Comparison of ENCODE assay signal across 21 mouse cellular contexts in the genomic region with DNA sequence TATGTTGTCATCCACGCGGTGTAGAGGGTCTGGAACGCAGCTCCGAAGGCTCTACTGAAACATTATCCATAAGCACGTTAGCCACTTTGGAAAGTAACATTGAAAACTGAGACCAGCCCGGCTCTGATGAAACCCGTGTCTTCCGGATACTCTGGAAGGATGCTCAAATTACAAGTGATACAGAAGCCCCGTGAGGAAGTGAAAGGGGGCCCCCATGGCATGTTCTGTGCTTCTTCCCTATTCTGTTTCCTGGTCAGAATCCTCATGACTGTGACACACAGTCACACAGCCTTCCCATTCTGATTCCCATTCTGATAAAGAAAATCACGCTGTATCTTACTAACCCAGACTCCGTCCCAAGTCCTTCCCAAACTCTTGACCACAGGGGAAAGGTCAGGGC.
A peak's percentile ranks its signal among the peaks of the same experiment; 100 is the strongest.
DNase-seq lines count a peak whose midpoint lies in the region; ATAC-seq and TF ChIP-seq lines count a peak whose summit lies in the region.
"Had no signal": no experiment of that assay in that cellular context is flagged by ENCODE, and none has a peak within 500 bp of the region (broad histone marks: within the 10 kb centered on the region; RNA-seq: fewer than 3 reads in every experiment).

No protein-coding gene starts in this region.

- no peak overlapping the region for H3K27ac ChIP-seq in kidney, adult 2 months (ENCODE audit: insufficient read depth, low read depth, low read length)
- H3K27ac ChIP-seq in testis, adult 2 months (ENCODE audit: control insufficient read depth, insufficient read depth, low read depth, low read length), result no peak overlapping the region
- H3K27ac ChIP-seq: embryonic facial prominence, embryonic 12.5 days; forebrain, embryonic 15.5 days; hindbrain, embryonic 13.5 days; limb, embryonic 15.5 days; stomach, postnatal 0 days had no signal

- ATAC-seq in granulocyte monocyte progenitor cell, adult 5-6 weeks (replicated peaks; ENCODE audit: poor library complexity, severe bottlenecking), result peak; percentile 98
- ATAC-seq: forebrain, embryonic 15.5 days; inflammation-experienced regulatory T-cells, adult 6 months; midbrain, embryonic 16.5 days had no signal

- H3K4me3 ChIP-seq in kidney, adult 2 months (ENCODE audit: insufficient read depth, low read depth, low read length), result no peak overlapping the region
- peak overlapping the region; percentile 42; the same call in 1 of the 2 replicates for H3K4me3 ChIP-seq in testis, adult 2 months (ENCODE audit: control insufficient read depth, low read depth, low read length)
- H3K4me3 ChIP-seq: embryonic facial prominence, embryonic 12.5 days; forebrain, embryonic 15.5 days; hindbrain, embryonic 13.5 days; limb, embryonic 15.5 days had no signal

- peak; percentile 8 for DNase-seq in kidney, adult 2 months
- DNase-seq in kidney, adult 8-10 months, result no peak
- no peak for DNase-seq in testis, postnatal 14 days (ENCODE audit: low spot score)
- DNase-seq in cerebellum, postnatal 36 days, result no peak
- no peak for DNase-seq in adrenal gland, adult (ENCODE audit: inconsistent age in 2 of 2, low spot score in 1 of 2)
- no peak for DNase-seq in gastrocnemius, postnatal 36 days
- DNase-seq: adrenal gland, postnatal 10 days; cerebellum, adult 11-12 months; kidney, adult 9 months; kidney, postnatal 25 days; lung, postnatal 10 days; thymus, postnatal 14 days had no signal

- TF ChIP-seq POLR2A in kidney, adult 2 months (IDR thresholded peaks at IDR 0.05; ENCODE audit: low read depth, low read length), result no peak
- no peak for TF ChIP-seq POLR2A in testis, adult 2 months (IDR thresholded peaks at IDR 0.05; ENCODE audit: control insufficient read depth, low read depth, low read length)

- H3K4me1 ChIP-seq in kidney, adult 2 months (ENCODE audit: control insufficient read depth, insufficient read depth, low read length), result no peaks in the 10 kb centered on the region
- no peaks in the 10 kb centered on the region for H3K4me1 ChIP-seq in testis, adult 2 months (ENCODE audit: control insufficient read depth, insufficient read depth, low read length)
- H3K4me1 ChIP-seq: forebrain, embryonic 15.5 days; hindbrain, embryonic 13.5 days; limb, embryonic 15.5 days had no signal

- no peaks in the 10 kb centered on the region for H3K36me3 ChIP-seq in kidney, adult 2 months (ENCODE audit: control insufficient read depth, insufficient read depth, low read length)
- H3K36me3 ChIP-seq in testis, adult 2 months (ENCODE audit: control insufficient read depth, insufficient read depth, low read length), result no peaks in the 10 kb centered on the region
- H3K36me3 ChIP-seq: embryonic facial prominence, embryonic 12.5 days; forebrain, embryonic 15.5 days; hindbrain, embryonic 13.5 days; limb, embryonic 15.5 days had no signal

- no peaks in the 10 kb centered on the region for H3K27me3 ChIP-seq in kidney, adult 2 months (replicated peaks; ENCODE audit: control insufficient read depth, insufficient read depth, low read length)
- no peaks in the 10 kb centered on the region for H3K27me3 ChIP-seq in testis, adult 2 months (ENCODE audit: control insufficient read depth, insufficient read depth, low read length)
- H3K27me3 ChIP-seq: embryonic facial prominence, embryonic 12.5 days; forebrain, embryonic 15.5 days; hindbrain, embryonic 13.5 days; limb, embryonic 15.5 days had no signal

- intact Hi-C loops in gastrocnemius, postnatal 36 days (cut with DNase I), result no loop called here

- no peak for TF ChIP-seq CTCF in kidney, adult 2 months (conservative IDR thresholded peaks at IDR 0.05; ENCODE audit: insufficient read depth, insufficient read length, low read depth, low read length)
- no peak for TF ChIP-seq CTCF in testis, adult 2 months (IDR thresholded peaks at IDR 0.05; ENCODE audit: control insufficient read depth, insufficient read depth, insufficient replicate concordance, low read depth, low read length)

- WGBS in kidney, adult 2 months, result 43% methylated on average over 11 of the region's 11 CpGs
